Mouse (Mus musculus): Measurements from ENCODE around the gene Slc6a19.
A peak's percentile ranks its signal among the peaks of the same experiment; 100 is the strongest.

DNA sequence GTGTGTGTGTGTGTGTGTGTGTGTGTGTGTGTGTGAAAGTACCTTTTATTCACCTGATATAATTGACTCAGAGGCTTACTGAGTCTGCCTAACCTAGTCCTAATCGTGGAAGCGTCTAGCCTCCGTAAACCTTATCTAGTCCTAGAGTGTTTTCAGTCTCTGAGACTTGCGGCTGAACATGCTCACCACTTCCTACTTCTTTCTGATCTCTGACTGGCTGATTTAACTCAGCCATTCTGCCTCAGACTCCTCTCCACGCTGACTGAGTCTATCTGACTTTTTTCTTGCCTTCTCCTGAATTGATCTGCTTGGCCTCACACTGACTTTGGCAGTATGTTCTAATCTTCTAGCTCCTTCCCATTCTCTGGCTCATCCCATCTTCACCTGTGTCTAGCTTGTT, 20.6 kb upstream of the Slc6a19 start:
- TF ChIP-seq CHD1 (IDR thresholded peaks at IDR 0.05; ENCODE audit: low read depth, low read length) = no peak
- no peak for TF ChIP-seq CTCF (IDR thresholded peaks at IDR 0.05 in 2 of 3, conservative IDR thresholded peaks at IDR 0.05 in 1 of 3; ENCODE audit: control insufficient read depth in 1 of 3, insufficient read depth in 1 of 3, low read depth in 2 of 3, low read length in 3 of 3, poor library complexity in 1 of 3, severe bottlenecking in 1 of 3)
- TF ChIP-seq SMC3 (IDR thresholded peaks at IDR 0.05; ENCODE audit: low read depth, low read length) = no peak
- no peak for TF ChIP-seq POLR2AphosphoS2 (IDR thresholded peaks at IDR 0.05; ENCODE audit: low read length)
- TF ChIP-seq POLR2A (IDR thresholded peaks at IDR 0.05; ENCODE audit: control insufficient read depth in 1 of 2, insufficient read depth in 1 of 2, low read depth in 1 of 2, low read length in 2 of 2, poor library complexity in 1 of 2) = no peak
- no peak for TF ChIP-seq BHLHE40 (IDR thresholded peaks at IDR 0.05; ENCODE audit: borderline replicate concordance, low read depth, low read length)
- TF ChIP-seq GABPA (IDR thresholded peaks at IDR 0.05; ENCODE audit: low read depth, low read length) = no peak
- no peak for TF ChIP-seq CHD2 (IDR thresholded peaks at IDR 0.05; ENCODE audit: low read length)
- TF ChIP-seq EP300 (IDR thresholded peaks at IDR 0.05; ENCODE audit: low read depth in 1 of 2, low read length in 2 of 2) = peak; percentile 19 to 42; a peak in 2 of 4 replicates
- TF ChIP-seq ZMIZ1 (IDR thresholded peaks at IDR 0.05; ENCODE audit: low read depth, low read length) = no peak
